Mouse (Mus musculus): ENCODE measurements around the gene Tmcc2.

The Tmcc2 gene

GRCm38 (mm10) chr1:132389886-132390585 lies 1.0 kb downstream of the Tmcc2 start:
- peak; percentile 64 for DNase-seq

GRCm38 (mm10) chr1:132388813-132389803 lies 2.0 kb downstream of the Tmcc2 start:
- no peak for DNase-seq

GRCm38 (mm10) chr1:132387943-132388342 lies 3.1 kb downstream of the Tmcc2 start:
- DNase-seq: no peak

GRCm38 (mm10) chr1:132386266-132386665 lies 4.8 kb downstream of the Tmcc2 start:
- no peak for DNase-seq

GRCm38 (mm10) chr1:132385711-132386110 lies 5.4 kb downstream of the Tmcc2 start:
- no peak for DNase-seq

GRCm38 (mm10) chr1:132385266-132385665 lies 5.8 kb downstream of the Tmcc2 start:
- DNase-seq: no peak

GRCm38 (mm10) chr1:132384001-132384554 lies 7.0 kb downstream of the Tmcc2 start:
- no peak for DNase-seq

- no peak for DNase-seq
These were observed 9.2 kb downstream of the Tmcc2 start for GRCm38 (mm10) chr1:132381929-132382328.

GRCm38 (mm10) chr1:132380550-132381100 lies 10.5 kb downstream of the Tmcc2 start:
- no peak for DNase-seq

GRCm38 (mm10) chr1:132377811-132378210 lies 13.3 kb downstream of the Tmcc2 start:
- no peak for DNase-seq

- DNase-seq: no peak
These were observed 14.1 kb downstream of the Tmcc2 start for GRCm38 (mm10) chr1:132377055-132377365.

GRCm38 (mm10) chr1:132376211-132377054 lies 14.6 kb downstream of the Tmcc2 start:
- no peak for DNase-seq

- peak; percentile 34 for DNase-seq
These were observed 15.8 kb downstream of the Tmcc2 start for GRCm38 (mm10) chr1:132375256-132375655.

- DNase-seq: no peak
These were observed 16.2 kb downstream of the Tmcc2 start for GRCm38 (mm10) chr1:132374873-132375244.

- DNase-seq: peak; percentile 41
These were observed 16.8 kb downstream of the Tmcc2 start for GRCm38 (mm10) chr1:132374140-132374872.

- no peak for DNase-seq
These were observed 18.1 kb downstream of the Tmcc2 start for GRCm38 (mm10) chr1:132372896-132373534.

GRCm38 (mm10) chr1:132372354-132372753 lies 18.7 kb downstream of the Tmcc2 start:
- no peak for DNase-seq

GRCm38 (mm10) chr1:132371298-132372081 lies 19.6 kb downstream of the Tmcc2 start:
- no peak for DNase-seq

GRCm38 (mm10) chr1:132370681-132371173 lies 20.4 kb downstream of the Tmcc2 start:
- no peak for DNase-seq

All from retina, postnatal 1 day (tissue).